Mouse (Mus musculus) bone marrow macrophage, adult 2 months (primary cell): ENCODE measurements around the gene Hcn1.

Experiments used
- CTCF ChIP-seq: IDR thresholded peaks from 2 replicates; pipeline ENCODE4 v1.5.1; 2012; ENCODE audit warnings: low read depth, mild to moderate bottlenecking, low read length, moderate library complexity
- POLR2A ChIP-seq: IDR thresholded peaks from 2 replicates; pipeline ENCODE4 v1.6.1; 2012; ENCODE audit warnings: mild to moderate bottlenecking, low read depth, low read length, borderline replicate concordance

DNA sequence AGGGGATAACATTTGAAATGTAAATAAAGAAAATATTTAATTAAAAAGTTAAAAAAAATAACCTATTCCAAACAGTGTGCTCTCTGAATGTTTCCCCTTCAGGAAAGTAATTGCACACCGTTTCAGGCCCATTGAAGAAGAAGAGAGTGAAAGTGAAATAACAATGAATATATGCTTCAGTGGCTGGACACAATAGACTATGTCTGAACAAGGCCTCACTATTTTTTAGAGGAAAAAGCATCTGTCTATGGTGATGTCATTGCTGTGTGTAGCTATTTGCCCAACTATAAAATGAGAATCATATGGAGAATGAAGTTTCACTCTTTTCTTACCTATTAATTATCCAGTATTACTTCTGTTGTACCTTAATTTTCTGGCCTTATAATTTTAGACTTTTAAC, 234.5 kb downstream of the Hcn1 start:
- TF ChIP-seq POLR2A, result no peak
- no peak for TF ChIP-seq CTCF
